Mouse (Mus musculus) mammary gland, adult 2 months (tissue): Measurements from ENCODE around the gene Bmi1. TPM values are rescaled to one million over a fixed set of nuclear protein-coding genes. Genes with fewer than 3 reads are reported as not detected.

Source experiments
- polyA plus RNA-seq: library from polyadenylated mRNA; depleted of rRNA; stranded (reverse); fragments of >200 nt; gene quantifications from 2 replicates; pipeline ENCODE4 v1.2.3, GENCODE M21; 2012; ENCODE audit warnings: low replicate concordance; rRNA removed

The Bmi1 gene
- 10.7 and 19.5 TPM in 2 replicates for polyA plus RNA-seq

DNA sequence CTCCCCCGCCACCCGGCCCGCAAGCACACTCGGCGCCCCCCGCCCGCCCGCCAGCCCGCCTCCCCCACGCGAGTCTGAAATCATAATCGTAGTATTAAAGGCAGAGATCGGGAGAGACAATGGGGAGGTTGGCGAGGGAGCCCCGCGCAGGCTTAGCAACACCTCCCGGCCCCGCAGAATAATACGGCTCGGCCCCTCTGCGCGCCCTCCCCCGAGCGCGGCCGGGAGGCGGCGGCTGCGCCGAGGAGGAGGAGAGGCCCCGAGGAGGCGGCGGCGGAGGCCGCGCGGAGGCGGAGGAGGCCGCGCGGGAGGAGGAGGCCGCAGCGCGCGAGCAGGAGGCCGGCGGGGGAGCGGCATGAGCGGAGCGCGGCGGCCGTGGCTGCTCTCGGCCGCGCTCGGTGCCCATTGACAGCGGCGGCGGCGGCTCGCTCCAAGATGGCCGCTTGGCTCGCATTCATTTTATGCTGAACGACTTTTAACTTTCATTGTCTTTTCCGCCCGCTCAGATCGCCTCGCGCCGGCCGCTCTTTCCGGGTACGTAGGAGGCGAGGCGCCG lies at the start of gene Bmi1:
Bmi1 (plus strand) TSS at position 83 of the 556 bp plus-strand sequence.

GRCm38 (mm10) chr2:18672133-18672765 lies 4.6 kb upstream of the Bmi1 start, which contains the start of gene Commd3:
TSS of gene Commd3 (plus strand) at chr2:18672384.

DNA sequence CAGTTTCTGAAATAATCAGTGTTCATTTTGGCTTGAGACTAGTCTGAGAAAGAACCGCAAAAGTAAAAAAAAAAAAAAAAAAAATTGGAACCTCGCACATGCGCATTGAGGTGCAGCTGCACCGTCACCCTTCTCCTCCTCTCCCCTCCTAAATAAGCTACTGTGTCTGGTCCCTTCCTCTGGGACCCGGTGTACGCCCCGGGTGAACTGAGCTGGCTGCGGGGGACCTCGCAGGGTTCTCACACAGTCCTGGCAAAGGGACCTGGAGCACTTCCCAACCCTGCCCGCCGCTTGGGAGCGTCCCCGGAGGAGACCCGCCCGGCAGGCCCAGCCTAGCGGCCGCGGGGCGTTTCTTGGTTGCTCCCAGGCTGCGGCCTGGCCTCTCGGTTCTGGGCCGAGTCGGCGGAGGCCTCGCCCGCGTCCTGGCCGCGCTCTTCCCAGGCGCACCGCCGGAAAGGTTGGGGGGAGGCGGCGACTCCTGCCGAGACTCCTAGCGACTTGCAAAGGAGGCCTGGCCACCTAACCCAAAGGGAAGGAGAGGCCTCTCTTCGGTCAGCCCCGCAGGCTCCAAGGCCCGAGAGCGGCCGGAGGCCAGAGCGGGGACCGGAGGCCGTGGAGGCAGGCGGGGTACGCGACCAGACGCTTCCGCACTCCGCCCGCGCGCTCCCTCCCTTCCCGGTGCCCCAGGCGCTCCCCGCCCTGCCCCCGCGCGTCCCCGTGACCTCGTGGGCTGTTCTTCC lies 17.2 kb downstream of the Bmi1 start, which contains the start of gene Spag6:
Spag6 (plus strand) TSS at position 162 of the 740 bp plus-strand sequence.

Other genes starting within 250 kb of the Bmi1 start
- gene Commd3, start 4.6 kb upstream of the Bmi1 start, polyA plus RNA-seq = 46.1 and 50.0 TPM in 2 replicates
- 0.35 and 0.36 TPM in 2 replicates for gene Spag6, start 17.0 kb downstream of the Bmi1 start, polyA plus RNA-seq